Mouse (Mus musculus) forebrain, embryonic 15.5 days (tissue): ENCODE measurements around the gene Lrig1. TPM values are rescaled to one million over a fixed set of nuclear protein-coding genes. Genes with fewer than 3 reads are reported as not detected.
A peak's percentile ranks its signal among the peaks of the same experiment; 100 is the strongest.

Experiments
- ATAC-seq: fragments of 200-750 bp; cut with Nextera tagmentation; replicated peaks from 2 replicates; pipeline ENCODE4 v1.8.0; 2017; ENCODE audit warnings: mild to moderate bottlenecking, moderate TSS enrichment, moderate library complexity
- H3K27ac ChIP-seq: fragments of 300-500 bp; sonication (generic); replicated peaks from 2 replicates; pipeline ENCODE4 v1.5.1; 2015; ENCODE audit warnings: mild to moderate bottlenecking, inconsistent platforms
- H3K27me3 ChIP-seq: fragments of 300-500 bp; sonication (generic); 2 replicates; pipeline ENCODE4 v1.6.1; 2015; ENCODE audit warnings: inconsistent platforms
- H3K36me3 ChIP-seq: fragments of 300-500 bp; sonication (generic); 2 replicates; pipeline ENCODE4 v1.6.1; 2015; ENCODE audit warnings: mild to moderate bottlenecking, inconsistent platforms
- H3K4me1 ChIP-seq: fragments of 300-500 bp; sonication (generic); 2 replicates; pipeline ENCODE4 v1.6.1; 2015; ENCODE audit warnings: inconsistent platforms
- H3K4me2 ChIP-seq: fragments of 300-500 bp; sonication (generic); replicated peaks from 2 replicates; pipeline ENCODE4 v1.6.1; 2015; ENCODE audit warnings: mild to moderate bottlenecking, inconsistent platforms
- H3K4me3 ChIP-seq: fragments of 300-500 bp; sonication (generic); 2 replicates; pipeline ENCODE4 v1.5.1; 2015; ENCODE audit warnings: mild to moderate bottlenecking, inconsistent platforms
- H3K9ac ChIP-seq: fragments of 300-500 bp; sonication (generic); replicated peaks from 2 replicates; pipeline ENCODE4 v1.6.1; 2015; ENCODE audit warnings: mild to moderate bottlenecking, inconsistent platforms
- H3K9me3 ChIP-seq: fragments of 300-500 bp; sonication (generic); 2 replicates; pipeline ENCODE4 v1.6.1; 2016; ENCODE audit warnings: inconsistent platforms
- WGBS: fragments of 180-500 bp; shearing (Covaris S2); methylation state at CpG from one replicate; pipeline ENCODE4 v1.1.7; 2015; ENCODE audit warnings: mixed read lengths; 5-methylcytosine and 5-hydroxymethylcytosine counted together
- polyA plus RNA-seq: library from polyadenylated mRNA; unstranded; fragments of >200 nt; fragmentation: Nextera tagmentation; extraction: Ambion mirVana; gene quantifications from 2 replicates; pipeline ENCODE4 v1.2.1, GENCODE M21; 2015

The Lrig1 gene
- polyA plus RNA-seq, 1 experiment from 2014 or later: 9.8 TPM

DNA sequence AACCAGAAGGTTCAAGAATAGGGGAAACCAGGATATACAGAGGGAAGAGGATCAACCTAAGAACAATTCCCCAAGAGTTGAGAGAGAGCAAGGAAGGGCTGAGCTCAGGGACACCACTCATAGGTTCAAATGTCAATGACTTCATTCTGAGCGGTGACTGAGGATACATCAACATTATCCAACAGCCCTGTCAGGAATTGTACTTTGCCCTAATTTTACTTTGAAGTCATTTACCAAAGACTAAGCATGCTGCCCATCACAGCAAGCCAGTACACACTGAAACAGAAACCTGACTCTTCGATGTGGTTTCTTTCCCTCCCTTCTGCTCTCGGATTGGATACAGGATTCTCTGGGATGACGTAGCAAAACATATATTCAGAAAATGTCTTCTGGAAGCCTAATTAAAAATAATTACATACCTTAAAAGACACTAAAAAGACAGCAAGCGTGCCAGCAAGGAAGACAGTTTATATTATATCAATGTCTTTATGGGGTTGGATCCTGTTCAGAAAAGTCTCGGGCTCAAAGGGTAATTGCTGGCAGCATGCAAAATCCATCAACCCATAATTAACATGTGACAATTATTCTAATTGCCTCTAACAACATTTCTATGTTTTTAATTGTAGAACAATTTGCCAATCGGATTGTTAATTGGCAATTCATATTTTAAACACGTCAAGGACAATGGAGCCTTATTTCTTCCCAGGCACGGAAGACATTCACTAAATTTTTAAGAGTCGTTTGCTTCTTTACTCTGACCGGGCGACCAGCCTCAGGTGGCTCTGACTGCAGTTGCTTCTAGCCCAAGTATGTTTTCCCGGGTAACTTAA is 15.1 kb upstream of the Lrig1 start:
- no peak overlapping the region for H3K27ac ChIP-seq
- no peaks in the 10 kb centered on the region for H3K36me3 ChIP-seq
- peak overlapping the region; percentile 18 for H3K4me2 ChIP-seq
- H3K4me3 ChIP-seq: no peak overlapping the region
- WGBS: 17% methylated on average over 13 of the region's 13 CpGs
- peak; percentile 44; the same call in 1 of the 2 replicates for ATAC-seq
- no peak overlapping the region for H3K9ac ChIP-seq
- H3K27me3 ChIP-seq: no peaks in the 10 kb centered on the region
- peaks cover 15% of the 10 kb centered on the region for H3K4me1 ChIP-seq
- H3K9me3 ChIP-seq: no peaks in the 10 kb centered on the region

DNA sequence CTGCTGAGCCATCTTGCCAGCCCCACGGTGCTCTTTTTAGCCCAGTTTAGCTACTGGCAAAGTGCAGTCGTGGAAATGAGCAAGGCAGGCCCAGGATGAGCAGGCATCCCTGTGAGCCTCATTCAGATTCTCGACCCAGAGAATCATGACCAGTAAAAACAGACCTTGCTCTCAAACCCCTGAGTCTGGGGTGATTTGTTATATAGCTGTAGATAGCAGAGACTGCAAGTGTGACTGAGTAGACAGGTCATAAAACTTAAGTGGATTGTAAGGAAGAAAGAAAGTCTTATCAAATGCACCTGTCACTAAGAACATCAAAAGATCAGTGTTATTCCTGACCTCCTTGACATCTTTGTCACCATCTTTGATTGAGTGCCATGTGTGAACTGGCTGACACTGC is 9.9 kb upstream of the Lrig1 start:
- Histone ChIP-seq H3K9me3 (no peaks in the 10 kb centered on the region), H3K4me1 (peaks cover 5% of the 10 kb centered on the region), H3K4me2 (no peak overlapping the region), H3K27me3 (no peaks in the 10 kb centered on the region), H3K36me3 (no peaks in the 10 kb centered on the region), H3K9ac (no peak overlapping the region), H3K27ac (no peak overlapping the region), H3K4me3 (no peak overlapping the region)
- no peak for ATAC-seq
- 69% methylated on average over 3 of the region's 3 CpGs for WGBS

DNA sequence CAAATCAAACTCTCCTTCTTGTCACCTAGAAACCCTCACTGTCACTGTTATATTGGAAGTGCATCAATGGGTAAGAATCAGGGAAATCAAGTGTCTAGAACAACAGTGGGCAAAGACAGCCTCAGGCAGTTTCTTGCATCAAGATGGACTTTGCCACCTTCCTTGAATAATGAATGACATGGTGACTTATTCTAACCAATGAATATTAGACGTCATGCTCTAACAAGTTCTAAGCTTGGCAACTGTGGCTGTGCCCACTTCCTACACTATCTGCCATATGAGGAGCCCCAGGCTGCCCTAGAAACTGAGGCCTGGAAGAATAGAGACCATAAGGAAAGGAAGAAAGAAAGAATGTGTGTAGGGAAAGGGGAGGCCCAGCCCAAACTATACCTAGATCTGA is 9.2 kb upstream of the Lrig1 start:
- Histone ChIP-seq H3K9ac (no peak overlapping the region), H3K36me3 (no peaks in the 10 kb centered on the region), H3K27me3 (no peaks in the 10 kb centered on the region), H3K9me3 (no peaks in the 10 kb centered on the region), H3K27ac (no peak overlapping the region), H3K4me1 (peaks cover 7% of the 10 kb centered on the region; the same call in 1 of the 2 replicates), H3K4me2 (no peak overlapping the region), H3K4me3 (no peak overlapping the region)
- ATAC-seq: no peak
- WGBS: 97% methylated on average over 1 of the region's 1 CpGs

DNA sequence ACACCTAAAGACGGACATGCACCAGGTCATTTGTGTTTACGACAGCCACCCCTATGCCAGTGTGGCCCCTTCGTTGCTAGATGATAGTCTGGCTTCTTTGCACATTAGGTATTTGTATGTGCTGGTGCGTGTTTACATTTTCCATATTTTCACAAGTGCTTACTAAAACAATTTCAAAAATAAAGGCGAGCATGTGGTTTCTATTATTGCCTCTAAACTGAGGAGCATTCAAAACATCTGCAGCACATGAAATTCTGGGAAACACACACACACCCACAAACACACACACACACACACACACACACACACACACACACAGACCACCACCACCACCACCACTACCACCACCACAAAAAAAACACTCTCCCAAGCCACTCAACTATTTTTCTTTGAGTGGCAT is 7.3 kb upstream of the Lrig1 start:
- no peak overlapping the region for H3K4me3 ChIP-seq
- H3K9ac ChIP-seq: no peak overlapping the region
- WGBS: 89% methylated on average over 5 of the region's 5 CpGs
- H3K9me3 ChIP-seq: no peaks in the 10 kb centered on the region
- no peak overlapping the region for H3K4me2 ChIP-seq
- H3K27me3 ChIP-seq: no peaks in the 10 kb centered on the region
- H3K4me1 ChIP-seq: peaks cover 7% of the 10 kb centered on the region; the same call in 1 of the 2 replicates
- no peaks in the 10 kb centered on the region for H3K36me3 ChIP-seq
- H3K27ac ChIP-seq: no peak overlapping the region
- ATAC-seq: no peak

DNA sequence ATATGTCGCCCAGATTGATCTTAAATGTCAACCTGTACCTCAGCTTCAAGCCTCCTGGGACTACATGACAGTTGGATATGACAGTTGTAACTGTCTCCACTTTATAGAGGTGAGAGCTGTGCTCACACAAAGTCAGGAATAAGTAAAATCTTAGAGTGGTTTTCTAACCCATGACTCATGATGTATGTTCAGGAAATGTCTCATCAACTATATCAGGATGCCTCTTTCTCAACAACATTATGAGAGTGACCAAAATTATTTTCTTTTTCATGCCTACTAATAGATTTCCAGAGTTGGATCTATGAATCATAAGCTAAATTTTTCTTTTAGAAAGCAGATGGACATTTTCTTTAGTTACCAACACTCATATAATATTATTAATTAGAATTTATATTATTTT is 6.0 kb upstream of the Lrig1 start:
- Histone ChIP-seq H3K36me3 (no peaks in the 10 kb centered on the region), H3K9ac (no peak overlapping the region), H3K4me1 (peaks cover 17% of the 10 kb centered on the region), H3K9me3 (no peaks in the 10 kb centered on the region), H3K4me3 (no peak overlapping the region), H3K27me3 (0 out of 2 replicates have a peak, but pooled peaks cover 3% of the 10 kb centered on the region), H3K27ac (no peak overlapping the region), H3K4me2 (no peak overlapping the region)
- ATAC-seq: no peak
- 49% methylated on average over 1 of the region's 1 CpGs for WGBS

GRCm38 (mm10) chr6:94702993-94703392 is 3.0 kb upstream of the Lrig1 start:
- ATAC-seq: no peak
- WGBS: 84% methylated on average over 6 of the region's 6 CpGs

GRCm38 (mm10) chr6:94701071-94701470 is 1.1 kb upstream of the Lrig1 start:
- Histone ChIP-seq H3K27me3 (0 out of 2 replicates have a peak, but pooled peaks cover 3% of the 10 kb centered on the region), H3K36me3 (no peaks in the 10 kb centered on the region), H3K4me2 (peak overlapping the region; percentile 93), H3K9me3 (no peaks in the 10 kb centered on the region), H3K4me1 (peaks cover 44% of the 10 kb centered on the region), H3K4me3 (peak overlapping the region; percentile 83), H3K9ac (0 out of 2 replicates have a peak overlapping the region, but pooled peaks have one; percentile 2), H3K27ac (0 out of 2 replicates have a peak overlapping the region, but pooled peaks have one; percentile 5)
- whole genome bisulfite sequencing: 1% methylated on average over 18 of the region's 18 CpGs
- ATAC-seq: no peak

More at GRCm38 (mm10) chr6:94702993-94703392, 3.0 kb upstream of the Lrig1 start:
- Histone ChIP-seq H3K27ac (no peak overlapping the region), H3K4me3 (no peak overlapping the region), H3K9me3 (no peaks in the 10 kb centered on the region), H3K27me3 (0 out of 2 replicates have a peak, but pooled peaks cover 3% of the 10 kb centered on the region), H3K36me3 (no peaks in the 10 kb centered on the region), H3K9ac (no peak overlapping the region), H3K4me1 (peaks cover 34% of the 10 kb centered on the region), H3K4me2 (no peak overlapping the region)

GRCm38 (mm10) chr6:94700612-94701011 is 654 bp upstream of the Lrig1 start:
- peak overlapping the region; percentile 93 for H3K4me2 ChIP-seq
- WGBS: under 1% methylated on average over 8 of the region's 8 CpGs

DNA sequence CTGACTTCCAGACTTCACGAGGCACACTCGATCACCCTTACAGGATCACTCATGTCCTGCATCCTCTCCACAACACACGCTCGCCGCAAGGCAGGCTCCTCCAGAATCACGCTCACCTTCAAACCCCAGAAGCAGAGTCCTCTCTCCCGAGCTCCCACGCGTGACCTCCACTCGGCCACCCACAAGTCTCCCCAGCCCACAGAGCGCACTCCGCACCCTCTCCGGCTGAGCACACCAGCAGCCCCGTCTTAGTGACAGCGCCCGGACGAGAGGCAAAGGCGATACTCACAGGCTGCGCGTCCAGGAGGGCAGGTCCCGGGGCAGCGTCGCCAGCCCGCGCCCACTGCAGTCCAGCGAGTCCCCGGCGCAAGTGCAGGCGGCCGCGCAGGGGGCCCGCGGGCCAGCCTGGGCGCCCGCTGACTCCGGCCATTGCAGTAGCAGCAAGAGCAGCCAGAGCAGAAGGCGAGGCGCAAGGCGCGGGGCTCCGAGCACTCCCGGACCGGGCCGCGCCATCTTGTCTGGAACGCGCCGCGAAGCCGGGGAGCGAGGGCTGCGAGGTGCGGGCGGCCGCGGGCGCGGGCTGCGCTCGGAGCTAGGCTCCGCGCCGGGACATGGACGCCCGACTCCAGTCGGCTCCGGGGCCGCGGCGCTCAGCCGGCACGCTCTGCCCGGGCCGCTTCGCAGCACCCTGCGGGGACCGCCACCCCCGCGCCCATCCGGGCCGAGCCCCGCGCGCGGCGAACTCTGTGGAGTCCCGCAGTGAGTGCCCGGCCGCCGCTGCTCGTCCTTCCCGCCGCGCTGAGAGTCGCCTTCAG is 578 bp downstream of the Lrig1 start:
- Histone ChIP-seq H3K4me1 (peaks cover 41% of the 10 kb centered on the region), H3K4me3 (peak overlapping the region; percentile 83), H3K9me3 (no peaks in the 10 kb centered on the region), H3K4me2 (peak overlapping the region; percentile 93), H3K36me3 (no peaks in the 10 kb centered on the region), H3K27ac (peak overlapping the region; percentile 85), H3K27me3 (0 out of 2 replicates have a peak, but pooled peaks cover 3% of the 10 kb centered on the region), H3K9ac (peak overlapping the region; percentile 75)
- peak; percentile 52 for ATAC-seq
- under 1% methylated on average over 93 of the region's 95 CpGs for WGBS

More at GRCm38 (mm10) chr6:94700612-94701011, 654 bp upstream of the Lrig1 start:
- peaks cover 46% of the 10 kb centered on the region for H3K4me1 ChIP-seq
- H3K9ac ChIP-seq: no peak overlapping the region
- H3K27ac ChIP-seq: peak overlapping the region; percentile 5; the same call in 1 of the 2 replicates
- H3K9me3 ChIP-seq: no peaks in the 10 kb centered on the region
- no peaks in the 10 kb centered on the region for H3K36me3 ChIP-seq
- H3K4me3 ChIP-seq: peak overlapping the region; percentile 83
- H3K27me3 ChIP-seq: 0 out of 2 replicates have a peak, but pooled peaks cover 3% of the 10 kb centered on the region
- 0 out of 2 replicates have a peak, but pooled peaks have one; percentile 23 for ATAC-seq

DNA sequence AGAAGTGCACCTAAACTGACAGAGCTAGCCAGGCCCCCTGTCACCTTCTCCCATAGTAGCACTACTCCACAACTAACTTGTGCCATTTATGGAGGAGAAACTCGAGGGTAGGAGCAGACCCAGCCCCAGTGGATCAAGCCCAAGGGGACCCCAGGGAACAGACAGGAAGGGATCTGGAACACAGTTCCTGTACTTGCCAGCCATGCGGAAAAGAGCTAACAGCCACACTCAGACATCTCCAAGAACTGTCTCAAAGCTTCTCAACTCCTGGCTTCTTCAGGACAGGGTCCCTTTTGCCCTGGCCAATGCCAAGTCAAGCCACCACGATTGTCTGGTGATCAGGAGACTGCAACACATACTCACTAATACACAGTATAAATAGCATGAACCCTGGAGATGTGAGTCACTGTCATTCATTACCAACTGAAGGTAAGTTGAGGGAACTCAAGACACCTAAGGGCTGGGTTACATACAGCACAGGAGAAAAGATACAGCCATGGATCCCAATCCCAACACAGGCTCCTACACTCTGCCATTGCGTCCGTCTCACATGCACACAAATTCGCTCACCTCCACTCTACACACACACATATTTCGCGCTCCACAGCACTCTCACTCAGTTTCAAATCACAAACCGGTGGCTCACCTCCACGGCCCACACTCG is 1.3 kb downstream of the Lrig1 start:
- peak overlapping the region; percentile 83 for H3K4me3 ChIP-seq
- H3K4me1 ChIP-seq: peaks cover 41% of the 10 kb centered on the region
- ATAC-seq: no peak
- 0 out of 2 replicates have a peak, but pooled peaks cover 3% of the 10 kb centered on the region for H3K27me3 ChIP-seq
- H3K9me3 ChIP-seq: no peaks in the 10 kb centered on the region
- peak overlapping the region; percentile 93 for H3K4me2 ChIP-seq
- H3K27ac ChIP-seq: no peak overlapping the region
- 2% methylated on average over 11 of the region's 11 CpGs for WGBS
- H3K36me3 ChIP-seq: no peaks in the 10 kb centered on the region
- peak overlapping the region; percentile 75 for H3K9ac ChIP-seq

- no peaks in the 10 kb centered on the region for H3K36me3 ChIP-seq
- no peaks in the 10 kb centered on the region for H3K9me3 ChIP-seq
- H3K9ac ChIP-seq: no peak overlapping the region
- H3K4me2 ChIP-seq: no peak overlapping the region
- 0 out of 2 replicates have a peak, but pooled peaks cover 3% of the 10 kb centered on the region for H3K27me3 ChIP-seq
- no peak for ATAC-seq
- peaks cover 45% of the 10 kb centered on the region for H3K4me1 ChIP-seq
- 41% methylated on average over 1 of the region's 1 CpGs for WGBS
- H3K4me3 ChIP-seq: no peak overlapping the region; the same call in 1 of the 2 replicates
- no peak overlapping the region for H3K27ac ChIP-seq
Measured at GRCm38 (mm10) chr6:94697423-94697822, 2.5 kb downstream of the Lrig1 start.
